Mouse (Mus musculus) cerebellum, adult 2 months (tissue): Measurements from ENCODE around the gene Hdac9.

Source experiments
- CTCF ChIP-seq: fragments of 200-500 bp; IDR thresholded peaks from 2 replicates; pipeline ENCODE4 v1.5.1; 2011; ENCODE audit warnings: low read depth, mild to moderate bottlenecking, control low read depth, low read length, moderate library complexity, borderline replicate concordance; ENCODE audit not compliant: insufficient read depth
- POLR2A ChIP-seq: fragments of 200-500 bp; IDR thresholded peaks from 2 replicates; pipeline ENCODE4 v1.6.1; 2011; ENCODE audit warnings: low read length, control low read depth, borderline replicate concordance; ENCODE audit not compliant: insufficient read depth

DNA sequence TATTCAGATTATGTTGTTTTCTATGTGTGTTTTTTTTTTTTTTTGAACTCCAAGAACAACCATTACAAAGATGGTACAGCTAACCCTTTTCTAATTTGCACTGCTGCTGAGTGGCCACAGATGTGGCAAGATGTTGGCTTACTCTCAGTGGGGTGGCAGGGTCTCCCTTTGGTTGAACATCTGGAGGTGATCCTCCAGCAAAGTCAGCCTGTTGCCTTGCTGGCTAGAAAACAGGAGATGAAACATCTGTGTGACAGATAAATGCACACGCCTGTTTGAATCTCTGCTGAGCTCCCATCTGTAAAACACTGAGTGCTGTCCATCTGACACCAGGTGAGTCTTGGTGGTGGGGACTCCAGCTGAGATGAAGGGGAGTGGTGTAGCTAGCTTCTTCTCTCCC, 537.2 kb downstream of the Hdac9 start:
- no peak for TF ChIP-seq CTCF
- TF ChIP-seq POLR2A: no peak
